Mouse (Mus musculus): Measurements from ENCODE around the gene Dpf3.

The Dpf3 gene

GRCm38 (mm10) chr12:83488211-83488941, 860 bp upstream of the Dpf3 start:
- Histone ChIP-seq H3K27me3 (ENCODE audit: control insufficient read depth, insufficient read depth, low read length, poor library complexity, severe bottlenecking) (peaks cover 7% of the 10 kb centered on the region; the same call in 1 of the 2 replicates), H3K36me3 (ENCODE audit: control insufficient read depth, insufficient read depth, low read length, poor library complexity, severe bottlenecking) (no peaks in the 10 kb centered on the region)
- DNase-seq (ENCODE audit: low read depth, low spot score), result peak; percentile 33

DNA sequence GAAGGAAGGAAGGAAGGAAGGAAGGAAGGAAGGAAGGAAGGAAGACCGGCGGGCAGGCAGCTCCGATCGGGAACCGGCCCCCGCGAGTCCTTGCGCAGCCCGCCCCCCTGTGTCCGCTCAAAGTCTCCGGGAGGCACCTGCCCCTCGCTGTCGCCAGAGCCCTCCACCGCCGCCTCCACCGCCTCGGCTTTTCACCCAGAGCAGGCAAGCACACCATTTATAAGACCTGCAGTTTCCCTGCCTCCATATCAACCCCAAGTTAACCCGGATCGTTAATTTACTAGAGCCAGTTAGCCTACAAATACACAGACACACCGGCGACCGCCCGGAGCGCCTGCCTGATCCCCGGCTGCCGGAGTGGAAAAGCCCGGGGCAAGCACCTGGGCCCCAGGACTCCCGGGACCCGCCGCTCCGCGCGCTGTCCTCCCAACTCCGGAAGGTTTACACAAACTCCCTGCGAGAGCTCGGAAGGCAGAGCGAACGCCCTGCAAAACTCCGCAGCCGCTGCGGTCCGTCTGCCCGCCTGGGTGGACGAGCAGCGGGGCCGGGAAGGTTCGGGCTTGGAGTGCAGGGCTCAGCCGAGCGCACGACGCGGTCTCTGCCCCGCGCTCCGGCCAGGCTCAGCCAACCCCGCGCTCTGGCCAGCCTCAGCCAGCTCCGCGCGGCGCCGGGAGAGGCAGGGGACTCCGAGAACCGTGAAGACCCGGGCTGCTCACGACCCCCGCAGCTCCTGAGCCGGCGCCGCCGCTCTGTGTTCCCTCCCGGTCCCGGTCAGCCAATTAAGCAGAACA, 650 bp downstream of the Dpf3 start:
- peak; percentile 36 for DNase-seq (ENCODE audit: low read depth, low spot score)
- H3K27me3 ChIP-seq (ENCODE audit: control insufficient read depth, insufficient read depth, low read length, poor library complexity, severe bottlenecking), result peaks cover 7% of the 10 kb centered on the region; the same call in 1 of the 2 replicates
- H3K36me3 ChIP-seq (ENCODE audit: control insufficient read depth, insufficient read depth, low read length, poor library complexity, severe bottlenecking), result no peaks in the 10 kb centered on the region

DNA sequence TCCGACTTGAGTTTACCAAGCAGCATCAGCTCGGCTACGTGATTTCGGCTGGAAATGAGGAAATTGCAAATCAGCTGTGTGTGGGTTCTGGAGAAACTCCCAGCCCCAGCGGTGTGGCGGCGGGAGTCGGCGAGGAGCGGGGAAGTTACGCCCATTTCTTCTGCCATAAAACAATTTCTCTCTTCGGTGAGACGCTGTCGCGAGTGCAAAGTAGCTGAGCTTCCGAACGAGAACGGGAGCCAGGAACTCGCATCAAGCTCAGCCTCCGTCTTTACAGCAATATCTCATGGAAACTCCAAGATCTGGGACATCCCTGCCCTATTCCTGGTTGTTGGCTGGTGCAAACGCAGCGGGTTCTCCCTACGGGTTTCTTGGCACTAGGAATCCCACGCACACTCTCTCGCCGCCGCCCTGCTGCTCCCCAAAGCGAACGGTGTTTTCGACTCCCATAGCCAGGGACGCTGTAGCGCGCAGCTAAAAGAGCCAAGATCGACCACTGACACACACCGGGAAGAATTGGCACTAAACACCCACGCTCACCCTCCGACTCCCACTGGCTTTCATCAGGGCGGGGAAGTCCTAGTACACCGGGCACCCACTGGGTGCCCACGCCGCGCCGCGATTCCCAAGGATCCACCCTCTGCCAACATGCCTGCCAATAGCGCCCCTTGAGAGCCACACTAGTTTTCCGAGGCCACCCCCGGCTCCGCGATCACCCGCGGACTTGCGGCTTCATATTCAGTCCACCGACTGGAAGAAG, 1.4 kb downstream of the Dpf3 start:
- no peaks in the 10 kb centered on the region for H3K36me3 ChIP-seq (ENCODE audit: control insufficient read depth, insufficient read depth, low read length, poor library complexity, severe bottlenecking)
- peak; percentile 35 for DNase-seq (ENCODE audit: low read depth, low spot score)
- peaks cover 7% of the 10 kb centered on the region; the same call in 1 of the 2 replicates for H3K27me3 ChIP-seq (ENCODE audit: control insufficient read depth, insufficient read depth, low read length, poor library complexity, severe bottlenecking)

GRCm38 (mm10) chr12:83484855-83485745, 2.4 kb downstream of the Dpf3 start:
- peak; percentile 19 for DNase-seq (ENCODE audit: low read depth, low spot score)

GRCm38 (mm10) chr12:83483653-83484052, 3.9 kb downstream of the Dpf3 start:
- peaks cover 7% of the 10 kb centered on the region; the same call in 1 of the 2 replicates for H3K27me3 ChIP-seq (ENCODE audit: control insufficient read depth, insufficient read depth, low read length, poor library complexity, severe bottlenecking)
- no peaks in the 10 kb centered on the region for H3K36me3 ChIP-seq (ENCODE audit: control insufficient read depth, insufficient read depth, low read length, poor library complexity, severe bottlenecking)
- DNase-seq (ENCODE audit: low read depth, low spot score), result no peak

More at GRCm38 (mm10) chr12:83484855-83485745, 2.4 kb downstream of the Dpf3 start:
- no peaks in the 10 kb centered on the region for H3K36me3 ChIP-seq (ENCODE audit: control insufficient read depth, insufficient read depth, low read length, poor library complexity, severe bottlenecking)
- peaks cover 7% of the 10 kb centered on the region; the same call in 1 of the 2 replicates for H3K27me3 ChIP-seq (ENCODE audit: control insufficient read depth, insufficient read depth, low read length, poor library complexity, severe bottlenecking)

DNA sequence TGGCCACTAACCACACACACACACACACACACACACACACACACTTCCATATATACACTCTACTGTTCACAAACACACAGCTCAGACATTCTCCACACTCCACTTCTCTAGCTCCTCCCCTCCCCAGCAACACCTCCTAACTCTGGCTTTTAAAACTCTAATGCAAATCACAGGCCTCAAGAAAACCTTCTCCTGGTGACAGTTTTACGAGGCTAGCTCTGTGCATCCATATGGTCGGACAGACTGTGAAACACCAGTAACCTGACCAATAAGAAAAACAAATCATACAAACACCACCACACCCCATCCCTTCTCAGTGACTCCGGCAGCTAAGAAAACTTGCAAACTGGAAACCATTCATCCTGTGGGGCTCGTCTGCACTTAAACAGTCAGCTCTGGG, 6.1 kb downstream of the Dpf3 start:
- no peak for DNase-seq (ENCODE audit: low read depth, low spot score)
- Histone ChIP-seq H3K36me3 (ENCODE audit: control insufficient read depth, insufficient read depth, low read length, poor library complexity, severe bottlenecking) (no peaks in the 10 kb centered on the region), H3K27me3 (ENCODE audit: control insufficient read depth, insufficient read depth, low read length, poor library complexity, severe bottlenecking) (peaks cover 2% of the 10 kb centered on the region; the same call in 1 of the 2 replicates)

- DNase-seq (ENCODE audit: low read depth, low spot score), result no peak
These were observed 7.6 kb downstream of the Dpf3 start for GRCm38 (mm10) chr12:83479818-83480401.

GRCm38 (mm10) chr12:83479140-83479539, 8.4 kb downstream of the Dpf3 start:
- no peak for DNase-seq (ENCODE audit: low read depth, low spot score)
- no peaks in the 10 kb centered on the region for H3K36me3 ChIP-seq (ENCODE audit: control insufficient read depth, insufficient read depth, low read length, poor library complexity, severe bottlenecking)
- H3K27me3 ChIP-seq (ENCODE audit: control insufficient read depth, insufficient read depth, low read length, poor library complexity, severe bottlenecking), result no peaks in the 10 kb centered on the region

More at GRCm38 (mm10) chr12:83479818-83480401, 7.6 kb downstream of the Dpf3 start:
- Histone ChIP-seq H3K36me3 (ENCODE audit: control insufficient read depth, insufficient read depth, low read length, poor library complexity, severe bottlenecking) (no peaks in the 10 kb centered on the region), H3K27me3 (ENCODE audit: control insufficient read depth, insufficient read depth, low read length, poor library complexity, severe bottlenecking) (no peaks in the 10 kb centered on the region; the same call in 1 of the 2 replicates)

- H3K36me3 ChIP-seq (ENCODE audit: control insufficient read depth, insufficient read depth, low read length, poor library complexity, severe bottlenecking), result no peaks in the 10 kb centered on the region
- DNase-seq (ENCODE audit: low read depth, low spot score), result no peak
- H3K27me3 ChIP-seq (ENCODE audit: control insufficient read depth, insufficient read depth, low read length, poor library complexity, severe bottlenecking), result no peaks in the 10 kb centered on the region
These were observed 11.2 kb downstream of the Dpf3 start for GRCm38 (mm10) chr12:83476277-83476676.

GRCm38 (mm10) chr12:83475419-83475818, 12.1 kb downstream of the Dpf3 start:
- no peak for DNase-seq (ENCODE audit: low read depth, low spot score)
- Histone ChIP-seq H3K36me3 (ENCODE audit: control insufficient read depth, insufficient read depth, low read length, poor library complexity, severe bottlenecking) (no peaks in the 10 kb centered on the region), H3K27me3 (ENCODE audit: control insufficient read depth, insufficient read depth, low read length, poor library complexity, severe bottlenecking) (no peaks in the 10 kb centered on the region)

DNA sequence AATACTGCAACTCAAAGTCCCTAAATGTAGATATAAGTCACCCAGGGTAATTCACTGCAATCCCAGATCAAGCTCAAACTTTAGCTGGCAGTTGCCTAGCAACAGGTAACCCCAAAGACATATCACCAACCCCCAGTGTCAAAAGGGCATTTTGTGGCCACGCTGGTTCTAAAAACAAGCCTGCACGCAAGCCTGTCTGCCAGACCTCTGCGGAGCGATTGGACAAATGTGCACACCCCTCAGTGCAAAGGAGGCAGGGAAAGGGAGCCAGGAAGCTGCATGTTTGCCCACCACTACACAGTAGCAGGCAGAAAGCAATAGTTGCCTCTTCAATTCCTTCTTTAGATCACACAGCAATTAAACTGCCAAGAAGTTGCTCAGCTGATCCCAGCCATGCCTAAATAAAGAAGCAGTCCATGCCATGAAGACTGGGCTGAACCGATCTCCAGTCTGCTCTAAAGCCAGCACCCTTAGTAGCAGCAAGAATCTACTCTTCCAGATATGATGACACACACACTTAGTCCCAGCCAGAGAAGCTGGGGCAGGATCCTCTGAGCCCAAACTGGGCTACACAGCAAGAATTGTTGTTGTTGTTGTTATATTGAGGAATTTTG, 13.4 kb downstream of the Dpf3 start:
- no peak for DNase-seq (ENCODE audit: low read depth, low spot score)
- H3K27me3 ChIP-seq (ENCODE audit: control insufficient read depth, insufficient read depth, low read length, poor library complexity, severe bottlenecking), result no peaks in the 10 kb centered on the region
- H3K36me3 ChIP-seq (ENCODE audit: control insufficient read depth, insufficient read depth, low read length, poor library complexity, severe bottlenecking), result no peaks in the 10 kb centered on the region

DNA sequence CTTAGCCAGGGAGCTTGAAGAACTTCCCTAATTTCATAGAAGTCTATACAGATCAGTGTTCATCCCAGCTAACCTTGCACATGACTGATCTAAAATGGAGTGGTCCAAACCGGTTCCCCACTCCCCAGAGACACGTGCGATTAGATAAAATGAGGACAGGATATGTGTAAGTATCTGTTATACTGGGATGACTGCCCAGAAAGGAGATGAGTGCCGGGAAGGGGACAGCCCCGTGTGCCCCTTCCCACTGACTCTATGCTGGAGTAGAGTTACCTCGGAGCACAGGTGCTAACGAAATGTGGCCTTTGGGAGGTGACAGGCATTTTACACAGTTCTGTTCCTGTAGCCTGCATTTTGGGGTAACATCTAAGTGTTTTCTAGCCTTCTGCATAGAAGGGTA, 15.8 kb downstream of the Dpf3 start:
- H3K36me3 ChIP-seq (ENCODE audit: control insufficient read depth, insufficient read depth, low read length, poor library complexity, severe bottlenecking), result no peaks in the 10 kb centered on the region
- DNase-seq (ENCODE audit: low read depth, low spot score), result no peak
- no peaks in the 10 kb centered on the region for H3K27me3 ChIP-seq (ENCODE audit: control insufficient read depth, insufficient read depth, low read length, poor library complexity, severe bottlenecking)

GRCm38 (mm10) chr12:83470085-83470484, 17.4 kb downstream of the Dpf3 start:
- H3K36me3 ChIP-seq (ENCODE audit: control insufficient read depth, insufficient read depth, low read length, poor library complexity, severe bottlenecking), result no peaks in the 10 kb centered on the region
- DNase-seq (ENCODE audit: low read depth, low spot score), result no peak
- H3K27me3 ChIP-seq (ENCODE audit: control insufficient read depth, insufficient read depth, low read length, poor library complexity, severe bottlenecking), result no peaks in the 10 kb centered on the region

Measured in splenic B cell, adult 2 months (primary cell).